Mouse (Mus musculus): Measurements from ENCODE around the gene Cops4. TPM values are rescaled to one million over a fixed set of nuclear protein-coding genes. Genes with fewer than 3 reads are reported as not detected.

Cops4 gene
- total RNA-seq, 2 experiments from 2014 or later = 75.3 to 84.8 TPM

GRCm38 (mm10) chr5:100567258-100568032 lies 49.3 kb downstream of the Cops4 start:
- no peak overlapping the region for H3K27ac ChIP-seq
- intact Hi-C loops (cut with DNase I) = loop anchor here (10.0 kb wide), 1 partner anchor 347 kb away; no protein-coding TSS in a partner anchor
- no peak for TF ChIP-seq CTCF (IDR thresholded peaks at IDR 0.05)
- H3K4me3 ChIP-seq = no peak overlapping the region
- no peak for DNase-seq (ENCODE audit: extremely low spot score in 1 of 2, low spot score in 2 of 2)

GRCm38 (mm10) chr5:100568177-100568576 lies 50.1 kb downstream of the Cops4 start:
- intact Hi-C loops (cut with DNase I) = loop anchor here (10.0 kb wide), 1 partner anchor 347 kb away; no protein-coding TSS in a partner anchor
- no peak overlapping the region for H3K27ac ChIP-seq
- H3K4me3 ChIP-seq = no peak overlapping the region
- DNase-seq (ENCODE audit: extremely low spot score in 1 of 2, low spot score in 2 of 2) = no peak
- no peak for TF ChIP-seq CTCF (IDR thresholded peaks at IDR 0.05)

- DNase-seq (ENCODE audit: extremely low spot score in 1 of 2, low spot score in 2 of 2) = no peak
- intact Hi-C loops (cut with DNase I) = loop anchor here (10.0 kb wide), 1 partner anchor 346 kb away; no protein-coding TSS in a partner anchor
- H3K27ac ChIP-seq = no peak overlapping the region
- H3K4me3 ChIP-seq = no peak overlapping the region
- no peak for TF ChIP-seq CTCF (IDR thresholded peaks at IDR 0.05)
Observed at GRCm38 (mm10) chr5:100568802-100569201, 50.7 kb downstream of the Cops4 start.

- H3K27ac ChIP-seq = no peak overlapping the region
- H3K4me3 ChIP-seq = no peak overlapping the region
- no peak for DNase-seq (ENCODE audit: extremely low spot score in 1 of 2, low spot score in 2 of 2)
- intact Hi-C loops (cut with DNase I) = loop anchor here (10.0 kb wide), 1 partner anchor 345 kb away; no protein-coding TSS in a partner anchor
- TF ChIP-seq CTCF (IDR thresholded peaks at IDR 0.05) = no peak
Observed at GRCm38 (mm10) chr5:100569250-100569934, 51.3 kb downstream of the Cops4 start.

- H3K4me3 ChIP-seq = no peak overlapping the region
- intact Hi-C loops (cut with DNase I) = loop anchor here (10.0 kb wide), 1 partner anchor 345 kb away; no protein-coding TSS in a partner anchor
- H3K27ac ChIP-seq = no peak overlapping the region
- no peak for DNase-seq (ENCODE audit: extremely low spot score in 1 of 2, low spot score in 2 of 2)
- TF ChIP-seq CTCF (IDR thresholded peaks at IDR 0.05) = no peak
Observed at GRCm38 (mm10) chr5:100569997-100570595, 52.0 kb downstream of the Cops4 start.

- TF ChIP-seq CTCF (IDR thresholded peaks at IDR 0.05) = no peak
- Histone ChIP-seq H3K27ac (no peak overlapping the region), H3K4me3 (no peak overlapping the region)
- intact Hi-C loops (cut with DNase I) = no loop called here
- no peak for DNase-seq (ENCODE audit: extremely low spot score in 1 of 2, low spot score in 2 of 2)
Observed at GRCm38 (mm10) chr5:100570716-100571115, 52.6 kb downstream of the Cops4 start.

- Histone ChIP-seq H3K4me3 (no peak within 1 kb of the TSS), H3K27ac (no peak within 1 kb of the TSS)
- TF ChIP-seq CTCF (IDR thresholded peaks at IDR 0.05) = no peak
- no peak for DNase-seq (ENCODE audit: extremely low spot score in 1 of 2, low spot score in 2 of 2)
- intact Hi-C loops (cut with DNase I) = no loop called here
Observed at GRCm38 (mm10) chr5:100572069-100572468, 54.0 kb downstream of the Cops4 start, which contains the start of gene Plac8. Gene Plac8, minus strand, starts transcription at chr5:100572245.

- no peak overlapping the region for H3K27ac ChIP-seq
- TF ChIP-seq CTCF (IDR thresholded peaks at IDR 0.05) = no peak
- H3K4me3 ChIP-seq = no peak overlapping the region
- intact Hi-C loops (cut with DNase I) = no loop called here
- DNase-seq (ENCODE audit: extremely low spot score in 1 of 2, low spot score in 2 of 2) = no peak
Observed at GRCm38 (mm10) chr5:100573256-100573655, 55.1 kb downstream of the Cops4 start.

- no peak for TF ChIP-seq CTCF (IDR thresholded peaks at IDR 0.05)
- no peak for DNase-seq (ENCODE audit: extremely low spot score in 1 of 2, low spot score in 2 of 2)
- no peak overlapping the region for H3K4me3 ChIP-seq
- H3K27ac ChIP-seq = no peak overlapping the region
- intact Hi-C loops (cut with DNase I) = no loop called here
Observed at GRCm38 (mm10) chr5:100574771-100575170, 56.7 kb downstream of the Cops4 start.

- no peak for DNase-seq (ENCODE audit: extremely low spot score in 1 of 2, low spot score in 2 of 2)
- no peak overlapping the region for H3K4me3 ChIP-seq
- H3K27ac ChIP-seq = no peak overlapping the region
- intact Hi-C loops (cut with DNase I) = no loop called here
- no peak for TF ChIP-seq CTCF (IDR thresholded peaks at IDR 0.05)
Observed at GRCm38 (mm10) chr5:100578863-100579411, 60.8 kb downstream of the Cops4 start.

- no peak for TF ChIP-seq CTCF (IDR thresholded peaks at IDR 0.05)
- intact Hi-C loops (cut with DNase I) = no loop called here
- DNase-seq (ENCODE audit: extremely low spot score in 1 of 2, low spot score in 2 of 2) = no peak
- no peak overlapping the region for H3K27ac ChIP-seq
- no peak overlapping the region for H3K4me3 ChIP-seq
Observed at GRCm38 (mm10) chr5:100581622-100582434, 63.7 kb downstream of the Cops4 start.
